Mouse (Mus musculus): Measurements from ENCODE around the gene Foxp2. TPM values are rescaled to one million over a fixed set of nuclear protein-coding genes. Genes with fewer than 3 reads are reported as not detected.

The Foxp2 gene
- polyA plus RNA-seq, 1 experiment from 2014 or later: 33.7 TPM

DNA sequence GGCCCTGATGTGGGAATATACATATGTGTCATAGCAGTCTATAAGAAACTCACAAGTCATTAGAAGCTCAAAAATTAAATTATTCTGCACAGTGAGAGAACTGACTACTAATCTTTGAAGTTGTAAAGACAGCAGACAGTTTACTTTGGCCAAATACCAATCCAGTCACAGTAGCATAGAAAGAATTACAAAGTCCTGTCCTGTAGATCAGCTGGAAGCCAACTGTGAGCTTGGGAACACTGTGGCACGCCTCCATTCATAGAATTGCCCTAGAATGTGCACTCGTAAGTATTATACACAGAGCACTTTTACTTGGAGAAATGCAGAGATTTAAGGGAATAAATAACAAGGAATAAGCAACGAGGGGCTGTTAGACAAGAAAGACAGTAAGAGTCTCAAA lies 472.5 kb downstream of the Foxp2 start:
- Histone ChIP-seq H3K36me3 (ENCODE audit: control insufficient read depth, insufficient read depth, low read length) (no peaks in the 10 kb centered on the region), H3K9me3 (replicated peaks; ENCODE audit: control insufficient read depth, low read length) (no peaks in the 10 kb centered on the region)
- ATAC-seq (ENCODE audit: insufficient read depth, low FRiP score): no peak

DNA sequence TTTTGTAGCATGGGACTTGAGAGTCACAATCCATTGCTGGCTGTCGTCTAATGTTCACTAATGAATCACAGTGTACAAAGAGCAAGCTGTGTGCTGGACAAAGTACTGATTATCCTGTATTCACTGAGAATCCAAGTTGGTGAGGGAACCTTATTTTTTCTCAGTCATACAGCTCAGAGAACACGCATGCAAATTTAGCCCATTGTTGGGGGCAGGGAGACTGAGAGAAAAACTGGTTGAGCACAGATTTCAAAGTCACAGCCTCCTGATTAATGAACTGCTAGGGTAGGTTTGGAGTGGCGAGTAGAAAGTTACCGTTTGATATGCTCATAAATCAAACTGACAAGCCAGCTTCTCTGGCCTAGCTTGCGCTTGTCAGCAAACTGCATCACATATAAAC lies 477.1 kb downstream of the Foxp2 start:
- no peaks in the 10 kb centered on the region for H3K27me3 ChIP-seq (ENCODE audit: control insufficient read depth, insufficient read depth, low read length)
- 39% methylated on average over 5 of the region's 5 CpGs for WGBS

More for the DNA sequence above, 472.5 kb downstream of the Foxp2 start:
- Histone ChIP-seq H3K4me1 (ENCODE audit: control insufficient read depth, insufficient read depth, low read length) (no peaks in the 10 kb centered on the region), H3K27ac (ENCODE audit: low read length) (no peak overlapping the region), H3K4me3 (replicated peaks; ENCODE audit: low read length) (no peak overlapping the region), H3K9ac (ENCODE audit: low read length) (no peak overlapping the region), H3K27me3 (ENCODE audit: control insufficient read depth, insufficient read depth, low read length) (no peaks in the 10 kb centered on the region), H3K4me2 (ENCODE audit: low read depth, low read length) (no peak overlapping the region)
- WGBS: 63% methylated on average over 3 of the region's 3 CpGs

DNA sequence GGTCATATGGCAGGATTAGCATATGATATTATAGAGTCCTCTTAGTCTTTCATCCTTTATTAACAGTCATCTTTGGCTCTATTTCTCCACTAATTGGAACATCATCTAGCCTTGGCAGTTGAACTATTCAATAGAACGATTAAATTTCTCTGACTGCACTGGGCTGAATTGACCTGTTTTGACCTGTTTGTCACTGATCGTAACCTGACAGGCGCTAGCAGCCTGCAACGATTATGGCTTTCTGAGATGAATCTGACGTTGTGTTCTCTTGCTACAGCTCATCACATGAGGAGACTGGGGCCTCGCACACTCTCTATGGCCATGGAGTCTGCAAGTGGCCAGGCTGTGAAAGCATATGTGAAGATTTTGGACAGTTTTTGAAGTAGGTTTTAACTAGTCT lies 495.3 kb downstream of the Foxp2 start:
- Histone ChIP-seq H3K4me3 (replicated peaks; ENCODE audit: low read length) (no peak overlapping the region), H3K4me1 (ENCODE audit: control insufficient read depth, insufficient read depth, low read length) (no peaks in the 10 kb centered on the region), H3K27ac (ENCODE audit: low read length) (no peak overlapping the region), H3K27me3 (ENCODE audit: control insufficient read depth, insufficient read depth, low read length) (no peaks in the 10 kb centered on the region), H3K9ac (ENCODE audit: low read length) (no peak overlapping the region), H3K36me3 (ENCODE audit: control insufficient read depth, insufficient read depth, low read length) (no peaks in the 10 kb centered on the region), H3K4me2 (ENCODE audit: low read depth, low read length) (no peak overlapping the region), H3K9me3 (replicated peaks; ENCODE audit: control insufficient read depth, low read length) (no peaks in the 10 kb centered on the region)
- no peak for ATAC-seq (ENCODE audit: insufficient read depth, low FRiP score)
- WGBS: 64% methylated on average over 6 of the region's 6 CpGs

More for the DNA sequence above, 477.1 kb downstream of the Foxp2 start:
- Histone ChIP-seq H3K9me3 (replicated peaks; ENCODE audit: control insufficient read depth, low read length) (no peaks in the 10 kb centered on the region), H3K36me3 (ENCODE audit: control insufficient read depth, insufficient read depth, low read length) (no peaks in the 10 kb centered on the region), H3K4me2 (ENCODE audit: low read depth, low read length) (no peak overlapping the region), H3K4me3 (replicated peaks; ENCODE audit: low read length) (no peak overlapping the region), H3K4me1 (ENCODE audit: control insufficient read depth, insufficient read depth, low read length) (no peaks in the 10 kb centered on the region), H3K27ac (ENCODE audit: low read length) (no peak overlapping the region), H3K9ac (ENCODE audit: low read length) (no peak overlapping the region)
- ATAC-seq (ENCODE audit: insufficient read depth, low FRiP score): no peak

DNA sequence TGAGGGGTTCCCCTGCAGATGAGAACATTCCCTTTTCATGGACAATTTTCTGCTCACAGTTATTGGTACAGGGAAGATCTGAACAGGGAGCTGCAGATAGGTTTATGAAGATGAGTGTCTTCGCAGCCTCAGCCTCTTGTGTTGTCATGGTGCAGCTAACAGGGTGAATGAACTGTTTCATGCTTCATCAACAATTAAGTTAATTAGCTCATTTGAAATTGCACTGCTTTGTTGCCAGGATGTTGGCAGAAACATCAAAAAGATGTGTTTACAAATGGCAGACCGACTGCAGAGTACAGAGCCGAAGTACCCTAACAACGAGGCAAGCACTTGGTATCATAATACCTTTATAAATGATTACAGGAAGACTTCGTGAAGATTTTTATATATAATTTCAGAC lies 496.3 kb downstream of the Foxp2 start:
- whole genome bisulfite sequencing: 77% methylated on average over 5 of the region's 5 CpGs
- Histone ChIP-seq H3K4me1 (ENCODE audit: control insufficient read depth, insufficient read depth, low read length) (no peaks in the 10 kb centered on the region), H3K9me3 (replicated peaks; ENCODE audit: control insufficient read depth, low read length) (no peaks in the 10 kb centered on the region), H3K4me2 (ENCODE audit: low read depth, low read length) (no peak overlapping the region), H3K27me3 (ENCODE audit: control insufficient read depth, insufficient read depth, low read length) (no peaks in the 10 kb centered on the region), H3K36me3 (ENCODE audit: control insufficient read depth, insufficient read depth, low read length) (no peaks in the 10 kb centered on the region), H3K9ac (ENCODE audit: low read length) (no peak overlapping the region), H3K4me3 (replicated peaks; ENCODE audit: low read length) (no peak overlapping the region), H3K27ac (ENCODE audit: low read length) (no peak overlapping the region)
- no peak for ATAC-seq (ENCODE audit: insufficient read depth, low FRiP score)

DNA sequence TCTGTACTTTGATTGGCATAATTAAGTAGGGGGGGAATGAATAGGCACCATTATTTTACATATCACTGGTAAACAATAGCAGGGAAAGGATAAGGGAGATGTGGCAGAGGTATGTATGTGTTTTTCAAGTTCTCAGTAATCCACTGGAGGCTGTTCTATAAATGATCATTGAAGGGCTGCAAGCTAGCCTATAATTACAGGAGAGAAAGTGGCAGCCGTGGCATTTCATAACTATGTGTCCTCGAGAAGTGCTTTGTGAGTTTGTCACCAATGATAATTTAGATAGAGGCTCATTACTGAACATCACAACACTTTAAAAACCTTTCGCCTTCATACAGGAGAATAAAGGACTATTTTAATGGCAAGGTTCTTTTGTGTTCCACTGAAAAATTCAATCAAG lies 500.0 kb downstream of the Foxp2 start:
- Histone ChIP-seq H3K4me1 (ENCODE audit: control insufficient read depth, insufficient read depth, low read length) (no peaks in the 10 kb centered on the region), H3K4me2 (ENCODE audit: low read depth, low read length) (no peak overlapping the region), H3K27ac (ENCODE audit: low read length) (no peak overlapping the region), H3K36me3 (ENCODE audit: control insufficient read depth, insufficient read depth, low read length) (no peaks in the 10 kb centered on the region), H3K9me3 (replicated peaks; ENCODE audit: control insufficient read depth, low read length) (no peaks in the 10 kb centered on the region), H3K4me3 (replicated peaks; ENCODE audit: low read length) (no peak overlapping the region), H3K9ac (ENCODE audit: low read length) (no peak overlapping the region), H3K27me3 (ENCODE audit: control insufficient read depth, insufficient read depth, low read length) (no peaks in the 10 kb centered on the region)
- ATAC-seq (ENCODE audit: insufficient read depth, low FRiP score): no peak
- WGBS: 81% methylated on average over 3 of the region's 3 CpGs

DNA sequence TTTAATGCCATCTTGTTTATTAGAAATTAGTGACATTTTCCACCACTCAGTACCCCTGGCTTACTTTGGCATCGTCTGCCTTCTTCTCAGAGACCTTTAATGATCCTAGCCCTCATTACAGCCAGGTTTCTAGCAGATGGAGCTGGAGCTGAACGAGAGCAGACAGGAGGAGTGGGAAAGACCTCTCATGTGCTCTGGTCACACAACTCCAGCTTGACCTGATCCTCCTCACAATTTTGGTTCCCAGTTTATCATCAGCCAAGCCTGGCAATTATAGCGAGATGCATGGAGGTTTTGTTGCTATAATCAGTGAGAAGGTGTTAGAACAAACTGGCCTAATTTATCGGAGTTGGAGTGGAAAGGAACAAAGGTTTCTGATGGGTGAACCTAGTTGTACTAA lies 500.9 kb downstream of the Foxp2 start:
- Histone ChIP-seq H3K27ac (ENCODE audit: low read length) (no peak overlapping the region), H3K4me2 (ENCODE audit: low read depth, low read length) (no peak overlapping the region), H3K9me3 (replicated peaks; ENCODE audit: control insufficient read depth, low read length) (no peaks in the 10 kb centered on the region), H3K4me1 (ENCODE audit: control insufficient read depth, insufficient read depth, low read length) (no peaks in the 10 kb centered on the region), H3K27me3 (ENCODE audit: control insufficient read depth, insufficient read depth, low read length) (no peaks in the 10 kb centered on the region), H3K9ac (ENCODE audit: low read length) (no peak overlapping the region), H3K36me3 (ENCODE audit: control insufficient read depth, insufficient read depth, low read length) (no peaks in the 10 kb centered on the region), H3K4me3 (replicated peaks; ENCODE audit: low read length) (no peak overlapping the region)
- ATAC-seq (ENCODE audit: insufficient read depth, low FRiP score): no peak
- 62% methylated on average over 4 of the region's 4 CpGs for WGBS

DNA sequence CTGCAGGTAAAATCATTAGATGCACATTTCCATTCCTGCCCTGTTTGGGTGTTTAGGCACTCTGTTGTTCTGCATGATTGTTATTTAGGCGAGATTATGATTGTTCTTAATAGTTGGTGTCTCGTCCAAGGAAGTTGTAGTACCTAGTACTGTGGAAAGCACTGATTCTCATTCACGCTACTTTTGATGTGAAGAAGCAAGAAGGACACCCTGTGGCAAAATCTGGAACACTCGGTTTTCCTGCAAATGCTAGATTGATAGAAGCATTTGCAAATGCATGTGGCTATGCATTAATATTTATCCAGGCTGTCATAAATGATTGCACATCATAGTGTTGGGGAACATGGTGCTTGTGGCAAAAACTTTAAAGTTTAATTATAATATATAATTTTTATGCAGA lies 514.0 kb downstream of the Foxp2 start:
- no peak for ATAC-seq (ENCODE audit: insufficient read depth, low FRiP score)
- 58% methylated on average over 4 of the region's 4 CpGs for WGBS

DNA sequence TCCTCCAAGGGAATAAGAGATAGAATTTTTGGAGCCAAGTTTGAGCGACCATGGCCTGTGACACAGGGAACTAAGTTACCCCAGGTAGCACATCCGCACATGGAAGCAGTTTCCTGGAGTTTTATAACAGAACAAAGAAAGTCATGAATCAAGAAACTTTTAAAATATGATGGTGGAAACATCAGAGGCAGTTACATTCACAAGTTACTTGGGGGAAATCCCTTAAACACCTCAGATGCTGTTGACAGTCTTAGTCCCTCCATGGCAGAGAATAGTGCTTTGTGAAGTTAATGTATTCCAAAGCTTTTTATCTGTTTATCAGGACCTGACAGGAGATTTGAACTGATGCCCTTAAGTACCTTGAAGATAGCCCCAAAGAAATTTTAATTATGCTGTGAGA lies 558.6 kb downstream of the Foxp2 start:
- H3K4me3 ChIP-seq (replicated peaks; ENCODE audit: low read length): no peak overlapping the region
- WGBS: 94% methylated on average over 2 of the region's 2 CpGs
- H3K4me2 ChIP-seq (ENCODE audit: low read depth, low read length): no peak overlapping the region
- no peaks in the 10 kb centered on the region for H3K9me3 ChIP-seq (replicated peaks; ENCODE audit: control insufficient read depth, low read length)
- H3K36me3 ChIP-seq (ENCODE audit: control insufficient read depth, insufficient read depth, low read length): no peaks in the 10 kb centered on the region
- no peak overlapping the region for H3K27ac ChIP-seq (ENCODE audit: low read length)
- no peak for ATAC-seq (ENCODE audit: insufficient read depth, low FRiP score)
- H3K27me3 ChIP-seq (ENCODE audit: control insufficient read depth, insufficient read depth, low read length): no peaks in the 10 kb centered on the region
- H3K9ac ChIP-seq (ENCODE audit: low read length): no peak overlapping the region
- no peaks in the 10 kb centered on the region for H3K4me1 ChIP-seq (ENCODE audit: control insufficient read depth, insufficient read depth, low read length)

More for the DNA sequence above, 514.0 kb downstream of the Foxp2 start:
- no peak overlapping the region for H3K27ac ChIP-seq (ENCODE audit: low read length)
- H3K4me1 ChIP-seq (ENCODE audit: control insufficient read depth, insufficient read depth, low read length): no peaks in the 10 kb centered on the region
- no peak overlapping the region for H3K4me3 ChIP-seq (replicated peaks; ENCODE audit: low read length)
- H3K27me3 ChIP-seq (ENCODE audit: control insufficient read depth, insufficient read depth, low read length): no peaks in the 10 kb centered on the region
- H3K4me2 ChIP-seq (ENCODE audit: low read depth, low read length): no peak overlapping the region
- H3K9ac ChIP-seq (ENCODE audit: low read length): no peak overlapping the region
- H3K9me3 ChIP-seq (replicated peaks; ENCODE audit: control insufficient read depth, low read length): no peaks in the 10 kb centered on the region
- 0 out of 2 replicates have a peak, but pooled peaks cover 4% of the 10 kb centered on the region for H3K36me3 ChIP-seq (ENCODE audit: control insufficient read depth, insufficient read depth, low read length)

DNA sequence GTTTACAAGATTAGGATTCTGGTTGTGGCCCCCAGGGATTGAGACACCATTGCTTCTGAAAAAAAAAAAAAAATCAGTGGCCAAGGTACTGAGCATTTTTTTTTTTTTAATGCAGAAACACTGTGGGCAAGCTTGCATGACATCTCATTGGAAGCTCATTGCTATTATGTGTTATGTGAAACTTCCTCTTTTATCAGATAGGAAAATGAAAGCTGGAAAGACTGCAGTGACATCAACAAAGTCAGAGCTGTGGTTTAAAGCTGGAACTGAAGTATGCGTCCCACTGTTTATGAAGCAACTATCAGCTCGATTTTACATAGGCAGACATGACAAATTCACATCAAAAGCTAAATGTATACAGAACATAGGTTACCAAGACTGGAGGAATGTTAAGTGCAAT lies 562.2 kb downstream of the Foxp2 start:
- Histone ChIP-seq H3K27me3 (ENCODE audit: control insufficient read depth, insufficient read depth, low read length) (no peaks in the 10 kb centered on the region), H3K4me3 (replicated peaks; ENCODE audit: low read length) (no peak overlapping the region), H3K9me3 (replicated peaks; ENCODE audit: control insufficient read depth, low read length) (no peaks in the 10 kb centered on the region), H3K27ac (ENCODE audit: low read length) (no peak overlapping the region), H3K4me2 (ENCODE audit: low read depth, low read length) (no peak overlapping the region), H3K4me1 (ENCODE audit: control insufficient read depth, insufficient read depth, low read length) (no peaks in the 10 kb centered on the region), H3K9ac (ENCODE audit: low read length) (no peak overlapping the region), H3K36me3 (ENCODE audit: control insufficient read depth, insufficient read depth, low read length) (no peaks in the 10 kb centered on the region)
- ATAC-seq (ENCODE audit: insufficient read depth, low FRiP score): no peak
- 42% methylated on average over 2 of the region's 2 CpGs for WGBS

DNA sequence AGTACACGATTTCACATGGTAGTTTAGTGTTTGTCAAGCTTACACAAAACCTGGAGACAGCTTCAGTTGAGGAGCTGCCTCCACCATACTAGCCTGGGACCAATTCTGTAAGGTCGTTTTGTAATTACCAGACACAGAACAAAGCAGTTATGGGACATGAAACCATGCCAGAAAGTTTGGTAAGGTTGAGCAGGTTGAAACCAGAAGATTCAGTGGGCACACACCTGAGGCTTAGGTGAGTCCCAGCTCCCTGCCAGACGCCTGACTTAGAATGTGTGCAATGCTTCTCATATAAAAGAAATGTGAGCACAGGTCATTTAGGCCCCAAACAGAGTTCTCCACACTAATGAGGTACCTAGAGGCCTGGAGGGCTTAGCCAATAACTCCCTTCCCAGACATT lies 564.3 kb downstream of the Foxp2 start:
- no peak overlapping the region for H3K4me2 ChIP-seq (ENCODE audit: low read depth, low read length)
- no peaks in the 10 kb centered on the region for H3K9me3 ChIP-seq (replicated peaks; ENCODE audit: control insufficient read depth, low read length)
- H3K27ac ChIP-seq (ENCODE audit: low read length): no peak overlapping the region
- no peaks in the 10 kb centered on the region for H3K27me3 ChIP-seq (ENCODE audit: control insufficient read depth, insufficient read depth, low read length)
- no peak for ATAC-seq (ENCODE audit: insufficient read depth, low FRiP score)
- H3K4me3 ChIP-seq (replicated peaks; ENCODE audit: low read length): no peak overlapping the region
- no peaks in the 10 kb centered on the region for H3K36me3 ChIP-seq (ENCODE audit: control insufficient read depth, insufficient read depth, low read length)
- 65% methylated on average over 3 of the region's 3 CpGs for WGBS
- H3K9ac ChIP-seq (ENCODE audit: low read length): no peak overlapping the region
- H3K4me1 ChIP-seq (ENCODE audit: control insufficient read depth, insufficient read depth, low read length): no peaks in the 10 kb centered on the region

Measured in stomach, embryonic 16.5 days (tissue).